Mouse (Mus musculus): ENCODE results near the gene Gm20431.
A peak's percentile ranks its signal among the peaks of the same experiment; 100 is the strongest.

Gene Gm20431

DNA sequence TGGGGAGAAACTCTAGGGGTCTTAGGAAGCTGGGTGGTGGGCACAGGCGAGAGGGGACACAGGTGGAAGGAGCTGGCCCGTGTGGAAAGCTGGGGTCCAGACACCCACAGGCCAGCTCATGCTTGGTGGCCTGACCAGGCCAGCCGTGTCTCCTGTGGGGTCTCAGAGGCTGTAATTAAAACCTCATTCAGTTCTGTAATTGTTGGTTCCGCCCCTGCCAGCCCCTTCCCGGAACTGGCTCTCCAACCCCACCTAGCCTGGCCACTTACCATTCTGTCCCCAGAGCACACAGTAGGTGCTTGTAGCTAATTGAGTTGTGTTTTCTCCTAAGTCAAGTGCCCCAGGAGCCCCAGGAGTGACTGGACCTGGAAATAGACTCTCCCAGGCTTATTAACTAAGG lies 62.1 kb downstream of the Gm20431 start:
- DNase-seq (ENCODE audit: low spot score), result no peak

DNA sequence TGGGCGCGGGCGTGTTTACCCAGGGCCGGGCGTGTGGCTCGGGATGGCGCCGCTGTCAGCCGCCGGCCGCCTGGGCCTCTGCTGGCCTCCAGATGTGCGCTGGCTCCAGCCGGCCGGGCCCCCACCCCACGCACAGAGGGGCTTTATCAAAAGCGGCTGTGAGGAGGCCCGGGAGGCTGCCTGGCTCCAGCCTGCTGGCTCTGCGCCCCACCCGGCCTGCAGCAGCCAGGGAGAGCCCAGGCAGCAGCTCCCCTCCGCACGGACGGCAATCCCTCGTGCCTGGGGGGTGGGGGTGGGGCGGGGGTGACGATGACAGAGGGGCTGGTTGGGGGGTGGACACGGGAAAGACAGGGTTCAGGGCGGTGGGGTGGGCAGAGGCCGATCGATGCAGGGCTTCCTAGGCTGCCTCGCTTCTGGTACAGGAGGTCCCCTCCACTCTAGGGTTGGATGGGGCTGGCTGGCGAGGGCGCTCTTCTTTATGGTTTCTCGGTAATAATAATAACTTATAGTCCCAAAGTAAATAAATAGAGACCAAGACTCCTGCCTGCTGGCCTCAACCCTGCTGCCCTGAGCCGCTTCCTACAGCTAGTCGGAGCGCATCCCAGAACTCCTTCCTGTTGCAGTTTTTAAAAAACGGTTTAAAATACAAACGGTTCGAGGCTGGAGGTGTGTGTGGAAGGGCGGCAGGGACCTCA lies 63.7 kb downstream of the Gm20431 start:
- DNase-seq (ENCODE audit: low spot score), result peak; percentile 50

DNA sequence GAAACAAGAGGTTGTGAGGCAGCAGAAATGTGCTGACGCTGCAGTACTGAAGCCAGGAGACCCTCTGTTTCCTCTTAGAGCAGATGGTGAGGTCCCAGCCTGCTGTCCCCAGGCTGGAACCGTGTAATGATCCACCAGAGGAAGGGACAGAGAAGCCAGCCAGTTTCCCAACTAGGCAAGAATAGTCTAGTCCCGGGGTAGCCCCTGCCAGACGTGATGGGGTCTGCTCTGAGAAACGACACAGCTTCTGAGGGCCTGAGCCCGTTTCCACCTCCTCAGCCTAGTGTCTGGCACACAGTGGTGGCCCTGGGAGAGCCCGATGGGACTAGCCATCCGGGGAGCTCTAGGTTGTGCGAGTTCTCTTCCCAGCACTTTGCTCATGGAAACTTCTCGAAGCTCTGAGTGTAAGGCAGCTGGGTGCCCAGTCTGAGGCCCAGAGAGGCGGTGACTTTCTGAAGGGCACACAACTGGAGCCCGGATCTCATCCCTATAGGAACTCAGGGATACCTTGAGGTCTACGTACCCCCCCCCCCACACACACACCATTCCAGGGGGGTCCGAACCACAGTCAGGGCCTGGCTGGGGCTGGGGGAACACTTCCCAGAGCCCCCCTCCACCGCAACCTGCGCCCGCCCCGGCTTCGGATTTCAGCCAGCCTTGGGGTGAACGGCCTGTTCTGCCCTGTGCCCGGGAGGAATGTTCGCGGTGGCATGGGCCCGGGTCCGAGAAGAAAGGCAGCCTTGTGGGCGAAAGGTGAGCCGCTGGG lies 64.4 kb downstream of the Gm20431 start:
- no peak for DNase-seq (ENCODE audit: low spot score)

DNA sequence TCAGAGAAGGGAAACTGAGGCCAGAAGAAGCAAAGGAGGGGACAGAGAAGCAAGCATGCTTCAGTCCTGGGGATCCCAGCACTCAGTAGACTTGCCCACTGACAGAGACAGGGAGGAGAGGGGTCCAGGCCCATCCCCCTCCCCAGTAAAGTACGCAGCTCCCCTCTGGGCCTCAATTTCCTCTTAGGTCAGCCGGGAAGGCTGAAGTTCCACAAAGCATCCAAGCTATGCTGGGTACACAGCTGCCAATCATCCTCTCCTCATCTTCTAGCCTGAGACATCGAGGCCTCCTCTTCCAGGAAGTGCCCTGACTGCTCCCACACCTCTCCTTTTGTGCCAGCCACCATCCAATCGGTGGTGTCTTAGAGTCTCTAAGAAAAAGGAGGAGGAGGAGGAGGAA lies 65.0 kb downstream of the Gm20431 start:
- DNase-seq (ENCODE audit: low spot score), result no peak

DNA sequence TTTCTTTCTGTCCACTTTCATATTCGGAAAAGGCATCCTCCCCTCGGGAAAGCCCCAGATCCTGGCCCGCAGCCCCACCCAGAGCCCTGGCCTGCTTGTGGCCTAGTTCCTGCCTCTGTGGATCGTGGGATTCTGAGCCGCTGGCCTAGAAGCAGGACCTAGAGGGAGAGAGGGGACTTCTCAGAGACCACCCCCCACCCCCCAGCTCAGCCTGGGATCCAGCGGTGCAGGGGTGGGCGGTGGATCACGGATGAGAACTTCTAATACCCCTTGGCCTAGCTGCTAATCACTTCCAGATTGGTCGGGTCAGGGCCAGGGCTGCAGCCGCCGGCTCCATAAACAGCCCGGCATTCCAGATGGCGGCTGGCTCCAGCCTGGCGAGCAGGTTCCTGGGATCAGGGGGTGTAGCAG lies 65.5 kb downstream of the Gm20431 start:
- DNase-seq (ENCODE audit: low spot score), result peak; percentile 57

DNA sequence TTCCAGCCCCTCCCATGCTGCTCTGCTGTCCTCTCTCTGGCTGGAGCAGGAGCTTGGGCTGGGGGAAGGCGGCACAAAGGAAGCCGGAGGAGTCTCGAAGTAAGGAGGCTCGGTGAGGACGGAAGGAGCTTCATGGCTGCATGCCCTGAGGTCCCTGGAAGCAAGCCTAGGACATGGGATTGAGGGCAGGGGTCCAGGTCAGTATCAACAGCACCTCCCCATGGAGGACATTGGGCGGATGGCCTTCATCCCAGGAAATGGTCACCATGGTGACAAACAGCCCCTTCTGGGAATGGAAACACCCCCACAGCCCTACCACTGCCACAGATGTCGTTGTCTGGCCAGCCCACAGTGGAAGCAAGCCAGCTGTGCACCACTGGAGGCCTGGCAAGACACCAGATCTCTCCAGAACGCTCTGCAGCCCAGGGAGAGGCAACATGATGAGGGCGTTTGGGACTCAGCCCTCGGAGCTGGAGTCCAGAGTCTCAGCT lies 66.8 kb downstream of the Gm20431 start:
- DNase-seq (ENCODE audit: low spot score), result peak; percentile 84

DNA sequence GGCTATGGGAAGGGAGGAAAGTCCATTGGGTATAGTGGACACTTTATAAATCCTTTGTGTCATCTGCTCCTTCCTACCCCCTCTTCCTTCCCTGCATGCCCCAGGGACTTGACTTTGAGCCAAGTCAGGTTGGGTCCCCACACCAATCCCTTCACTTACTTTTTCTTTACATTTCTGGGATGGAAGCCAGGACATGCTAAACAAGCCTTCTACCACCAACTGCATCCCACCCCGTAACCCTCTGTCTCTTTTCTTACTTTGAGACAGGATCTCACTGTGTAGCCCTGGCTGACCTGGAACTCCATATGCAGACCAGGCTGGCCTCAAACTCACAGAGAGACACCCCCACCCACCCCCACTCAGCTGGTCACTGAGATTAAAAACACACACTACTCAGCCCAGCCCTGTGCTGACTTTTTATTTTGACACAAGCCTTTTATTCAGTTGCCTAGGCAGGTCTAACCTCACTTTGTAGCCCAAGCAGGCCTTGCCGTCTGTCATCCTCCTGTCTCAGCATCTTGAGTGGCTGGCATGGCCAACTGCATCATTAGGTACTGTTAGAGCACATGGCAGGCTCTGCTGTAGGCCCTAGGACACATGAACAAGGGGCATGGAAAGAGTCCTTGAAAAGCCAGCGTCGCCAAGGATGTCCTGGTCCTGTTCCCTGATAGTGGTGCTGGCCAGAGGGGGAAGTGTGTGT lies 67.6 kb downstream of the Gm20431 start:
- no peak for DNase-seq (ENCODE audit: low spot score)

DNA sequence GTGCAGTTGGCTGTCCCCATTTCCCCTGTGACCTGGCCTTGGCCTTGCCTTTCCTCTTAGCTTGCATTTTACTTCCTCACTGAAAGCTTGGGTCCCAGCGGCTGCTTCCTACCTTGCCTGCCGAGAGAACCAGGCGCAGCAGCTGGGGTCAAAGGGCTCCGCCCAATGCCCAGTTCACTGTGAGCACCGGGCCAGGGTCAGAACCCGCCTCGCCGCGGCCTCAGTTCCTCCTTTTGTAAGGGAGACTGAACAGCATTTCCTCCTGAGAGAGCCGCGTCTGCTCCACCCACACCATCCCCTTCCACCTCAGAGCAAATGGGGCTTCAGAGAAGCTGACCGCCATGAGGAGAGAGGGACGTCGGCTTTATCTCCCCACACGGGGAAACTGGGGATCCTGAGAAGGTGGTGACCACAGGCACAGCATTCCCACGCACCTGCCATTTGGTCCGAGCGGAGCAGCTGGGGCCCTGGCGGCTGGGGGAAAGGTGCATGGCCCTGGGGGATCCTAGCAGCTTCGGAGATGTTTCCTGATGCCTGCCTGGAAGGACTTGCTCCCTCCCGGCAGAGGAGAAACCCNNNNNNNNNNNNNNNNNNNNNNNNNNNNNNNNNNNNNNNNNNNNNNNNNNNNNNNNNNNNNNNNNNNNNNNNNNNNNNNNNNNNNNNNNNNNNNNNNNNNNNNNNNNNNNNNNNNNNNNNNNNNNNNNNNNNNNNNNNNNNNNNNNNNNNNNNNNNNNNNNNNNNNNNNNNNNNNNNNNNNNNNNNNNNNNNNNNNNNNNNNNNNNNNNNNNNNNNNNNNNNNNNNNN lies 72.3 kb downstream of the Gm20431 start:
- peak; percentile 39 for DNase-seq (ENCODE audit: low spot score)

DNA sequence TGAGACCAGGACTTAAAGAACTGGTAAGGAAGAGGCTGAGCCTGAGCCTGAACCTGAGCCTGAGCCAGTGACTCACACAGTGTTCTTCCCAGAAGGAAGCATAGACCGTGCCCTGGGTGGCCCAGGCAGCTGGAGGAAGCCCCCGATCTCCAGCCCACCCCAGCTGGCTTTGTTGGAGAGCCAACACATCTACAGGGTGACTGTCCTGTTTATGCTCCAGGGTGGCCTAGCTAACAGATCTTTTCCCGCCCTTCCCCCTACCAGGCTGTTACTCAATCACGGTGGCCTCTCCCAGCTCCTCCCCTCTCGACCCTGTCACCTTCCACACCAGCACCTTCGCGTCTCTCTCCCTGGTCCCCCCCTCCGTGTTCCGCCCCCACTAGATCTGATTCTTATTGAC lies 74.3 kb downstream of the Gm20431 start:
- DNase-seq (ENCODE audit: low spot score), result no peak

DNA sequence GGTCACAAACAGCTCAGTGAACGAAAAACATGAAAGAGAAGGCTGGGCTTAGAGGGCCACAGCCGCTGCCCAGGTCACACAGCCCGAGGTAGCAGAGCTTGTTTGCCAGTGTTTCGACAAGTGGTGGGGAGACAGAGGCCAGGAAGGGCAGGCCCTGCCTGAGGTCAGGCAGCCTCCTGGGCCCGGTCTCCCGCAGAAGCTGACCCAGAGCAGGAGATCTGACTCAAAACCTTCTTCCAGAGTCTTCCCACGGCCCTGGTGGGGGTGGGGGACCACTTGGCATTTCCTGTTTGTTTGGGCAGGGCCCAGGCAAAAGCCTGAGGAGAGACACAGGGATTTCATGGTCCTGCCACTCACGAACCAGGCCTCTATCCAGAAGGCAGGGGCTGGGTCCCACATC lies 75.3 kb downstream of the Gm20431 start:
- peak; percentile 59 for DNase-seq (ENCODE audit: low spot score)

DNA sequence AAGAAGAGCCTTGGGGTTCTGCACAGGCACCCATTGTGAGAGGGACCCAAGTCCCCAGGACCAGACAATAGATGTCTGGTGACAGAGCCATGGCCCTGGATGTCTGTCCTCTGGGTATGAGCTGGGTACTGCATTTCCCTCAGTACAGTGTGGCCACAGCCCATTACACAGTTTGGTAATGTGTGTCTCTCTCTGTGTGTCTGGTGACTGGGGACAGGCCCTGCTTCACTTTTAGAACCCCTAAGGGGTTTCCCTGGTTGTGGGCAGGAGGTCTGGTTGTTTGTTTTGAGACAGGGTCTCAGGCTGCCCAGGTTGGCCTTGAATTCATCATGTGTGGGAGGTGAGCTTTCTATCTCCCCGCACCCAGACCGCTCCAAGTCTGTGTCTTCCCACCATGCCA lies 76.0 kb downstream of the Gm20431 start:
- no peak for DNase-seq (ENCODE audit: low spot score)

DNA sequence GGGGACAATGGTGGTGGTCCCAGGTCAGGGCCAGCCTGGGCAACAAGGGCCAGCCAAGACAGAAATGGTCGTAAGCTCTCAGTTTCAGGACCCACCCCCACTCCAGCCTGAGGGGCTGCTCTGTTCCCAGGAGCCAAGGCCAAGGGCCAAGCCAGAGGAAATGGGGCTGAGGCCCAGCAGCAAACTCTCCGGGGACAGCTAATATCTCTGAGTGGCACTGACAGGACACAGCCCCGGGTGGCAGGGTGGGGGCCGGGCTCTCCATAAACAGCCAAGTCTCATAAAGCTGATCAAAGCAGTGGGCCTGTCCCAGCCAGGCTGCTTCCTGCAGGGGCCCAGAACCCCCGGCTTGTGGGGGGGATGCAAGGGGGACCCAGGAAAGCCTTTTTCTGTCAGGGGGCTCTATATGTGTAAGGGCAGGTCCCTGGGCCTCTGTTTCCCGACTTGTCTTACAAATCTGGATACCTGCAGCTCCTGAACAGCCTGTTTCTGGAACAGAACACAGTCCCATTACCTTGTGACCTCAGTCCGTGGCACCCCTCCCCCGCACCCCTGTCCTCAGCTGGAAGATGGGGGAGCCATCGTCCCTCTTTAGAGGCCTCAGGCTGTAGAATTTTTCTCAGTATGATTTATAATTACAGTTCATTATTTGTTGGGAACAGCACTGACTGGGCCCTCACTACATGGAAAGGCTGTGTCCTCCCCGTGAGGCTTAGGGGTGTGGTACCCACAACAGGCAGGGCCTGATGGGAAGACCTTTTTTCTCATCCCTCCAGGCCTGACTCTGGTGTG lies 77.9 kb downstream of the Gm20431 start:
- no peak for DNase-seq (ENCODE audit: low spot score)

DNA sequence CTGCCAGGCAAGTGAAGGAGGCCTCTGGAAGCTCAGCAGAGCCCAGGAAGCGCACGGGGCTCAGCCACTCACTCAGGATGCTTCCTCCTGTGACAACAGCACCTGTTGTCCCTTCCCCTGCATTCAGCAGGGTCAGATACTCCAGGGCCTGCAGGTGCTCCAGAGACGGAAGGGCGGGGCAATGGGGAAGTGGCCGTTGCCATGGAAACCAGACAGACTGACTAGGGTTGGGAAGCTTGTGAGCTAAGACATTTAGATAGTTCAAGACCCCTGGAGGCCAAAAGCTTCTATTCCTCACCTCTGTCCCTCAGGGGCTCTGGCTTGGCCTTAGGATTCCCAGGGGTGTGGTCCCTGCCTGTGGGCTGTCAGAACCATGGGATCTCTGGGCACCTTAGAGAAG lies 82.8 kb downstream of the Gm20431 start:
- no peak for DNase-seq (ENCODE audit: low spot score)

DNA sequence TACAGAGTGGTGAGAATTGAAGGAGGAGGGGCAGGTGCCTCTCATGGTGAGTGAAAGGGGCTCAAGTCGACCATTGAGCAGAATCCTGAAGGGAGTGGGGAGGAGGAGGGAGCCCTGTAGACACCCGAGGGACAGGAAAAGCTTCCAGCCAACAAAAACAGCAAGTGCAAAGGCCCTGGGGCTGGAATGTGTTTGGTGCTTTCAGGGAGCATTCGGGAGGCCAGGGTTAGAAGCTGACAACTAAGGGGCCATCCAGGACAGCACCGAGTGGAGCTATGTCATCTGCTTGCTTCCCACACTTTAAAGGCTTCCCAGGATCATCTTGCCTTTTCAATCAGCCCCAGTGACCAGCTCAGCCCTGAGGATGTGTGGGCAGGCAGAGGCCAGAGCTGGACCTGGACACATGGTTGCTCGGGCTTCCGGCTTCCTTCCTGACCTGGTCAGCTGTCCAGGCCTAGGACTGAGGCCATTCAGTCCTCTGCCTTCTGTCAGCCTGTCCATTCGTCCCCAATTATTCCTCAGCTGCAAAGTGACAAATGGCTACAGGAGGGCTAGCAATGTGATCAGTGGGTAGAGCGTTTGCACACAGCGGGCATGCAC lies 84.0 kb downstream of the Gm20431 start:
- no peak for DNase-seq (ENCODE audit: low spot score)

DNA sequence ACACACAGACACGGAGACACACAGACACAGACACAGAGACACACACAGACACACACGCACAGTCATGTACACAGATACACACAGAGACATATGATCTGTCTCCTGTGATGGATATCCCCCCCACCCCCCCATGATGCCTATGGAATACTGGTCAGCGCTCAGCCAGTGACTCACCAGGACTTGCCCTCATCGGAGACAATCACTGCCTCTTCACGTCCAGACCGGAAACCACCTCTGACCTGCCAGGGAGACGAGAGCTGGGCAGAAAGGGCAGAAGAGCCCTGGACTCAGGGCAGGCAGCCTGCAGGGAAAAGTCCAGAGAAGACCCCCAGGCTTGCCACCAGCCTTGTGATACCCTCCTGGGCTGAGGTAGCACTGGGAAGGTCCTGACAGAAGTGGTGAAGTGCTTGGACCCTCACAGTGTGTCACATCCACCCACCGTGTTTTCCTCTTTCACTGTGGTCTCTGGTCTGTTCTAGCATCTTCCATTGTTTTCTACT lies 85.1 kb downstream of the Gm20431 start:
- DNase-seq (ENCODE audit: low spot score), result no peak

DNA sequence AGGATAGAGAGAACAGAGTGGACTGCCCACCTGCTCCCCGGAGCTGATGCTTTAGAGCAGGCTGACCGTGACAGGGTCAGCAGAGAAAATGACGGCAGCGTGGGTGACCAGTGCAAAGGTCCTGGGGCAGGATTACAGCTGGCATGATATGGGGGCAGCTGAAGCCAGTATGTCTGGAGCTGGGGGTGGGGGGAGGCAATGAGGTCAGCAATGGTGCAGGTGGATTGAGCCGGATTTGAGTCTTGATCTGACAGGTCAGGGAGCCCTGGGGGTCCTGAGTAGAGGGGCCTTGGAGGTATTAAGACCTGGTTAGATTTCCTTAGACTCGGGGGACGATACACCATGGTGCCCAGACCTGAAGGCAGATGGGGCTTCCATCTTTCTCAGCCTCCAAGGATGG lies 85.7 kb downstream of the Gm20431 start:
- no peak for DNase-seq (ENCODE audit: low spot score)

DNA sequence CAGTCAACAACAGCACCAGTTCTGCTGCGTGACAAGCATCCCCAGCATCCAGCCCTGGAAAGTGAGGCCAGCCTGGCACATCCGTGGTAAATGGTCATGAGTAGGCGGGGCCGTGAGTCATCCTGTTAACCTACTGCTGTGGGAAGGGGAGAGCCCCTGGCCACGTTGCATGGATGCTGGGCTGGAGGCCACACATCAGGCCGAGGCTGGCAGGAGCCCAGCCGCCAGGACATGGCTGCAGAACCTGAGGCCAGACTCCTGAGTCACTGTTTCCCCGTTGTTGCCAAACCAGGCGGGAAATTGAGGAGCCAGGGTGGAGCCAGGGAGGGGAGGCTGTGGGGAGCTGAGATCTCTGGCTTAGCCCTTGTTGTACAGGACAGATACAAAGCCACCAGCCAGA lies 86.5 kb downstream of the Gm20431 start:
- DNase-seq (ENCODE audit: low spot score), result peak; percentile 78

DNA sequence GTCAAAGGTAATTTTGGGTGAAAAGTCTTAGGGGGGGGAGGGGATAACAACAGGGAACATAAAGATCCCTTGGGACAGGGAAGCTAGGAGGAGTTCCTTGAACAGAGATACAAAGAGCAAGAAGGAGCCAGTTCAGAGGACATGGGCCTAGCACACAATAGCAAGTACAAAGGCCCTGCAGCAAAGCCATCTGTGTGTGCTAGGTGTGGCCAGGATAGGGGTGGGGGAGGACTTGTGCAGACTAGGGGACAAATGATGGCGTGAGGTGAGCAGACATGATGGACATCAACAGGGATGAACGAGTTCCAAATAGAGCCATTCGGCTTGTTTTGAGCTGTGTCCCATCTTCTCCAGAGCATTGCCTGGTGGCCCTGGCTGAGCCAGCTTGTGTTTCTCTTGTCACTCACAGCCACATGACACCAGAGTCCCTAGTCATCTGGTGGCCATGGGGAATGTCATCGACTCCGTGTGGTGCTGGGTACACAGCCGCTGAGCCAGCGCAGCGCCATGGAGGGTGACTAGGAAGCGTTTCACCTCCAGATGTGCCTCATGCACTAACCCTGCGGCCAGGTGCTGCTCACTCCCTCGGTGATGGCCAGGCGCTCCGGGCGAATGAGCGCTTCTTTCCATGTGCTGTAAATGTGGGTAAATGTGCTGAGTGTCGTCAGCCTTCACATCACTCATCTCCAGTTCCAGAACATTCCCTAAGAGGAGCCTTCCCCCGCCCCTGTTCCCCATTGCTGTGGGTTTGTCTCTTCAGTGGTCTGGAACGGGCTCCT lies 89.7 kb downstream of the Gm20431 start:
- DNase-seq (ENCODE audit: low spot score), result no peak

DNA sequence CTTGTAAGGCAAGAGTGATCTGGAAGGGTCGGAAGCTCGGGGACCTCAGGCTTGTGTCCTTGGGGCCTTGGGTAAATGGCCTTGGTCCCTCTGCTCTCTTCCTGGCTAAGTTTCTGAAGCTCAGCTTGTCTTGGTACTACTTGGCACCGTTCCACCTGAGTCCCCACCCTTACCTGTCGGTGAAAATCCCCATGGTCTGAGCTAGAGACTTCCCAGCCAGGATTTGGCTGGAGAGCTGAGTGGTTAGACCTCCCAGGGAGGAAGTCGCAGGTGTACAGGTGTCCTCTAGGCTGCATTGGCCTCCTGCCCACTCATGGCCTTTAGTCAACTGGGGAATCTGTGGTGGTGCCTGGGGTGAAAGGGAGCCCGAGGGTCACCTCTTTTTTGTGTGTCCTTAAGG lies 90.5 kb downstream of the Gm20431 start:
- no peak for DNase-seq (ENCODE audit: low spot score)
